Mouse (Mus musculus): ENCODE results near the gene Epb41l2. TPM values are rescaled to one million over a fixed set of nuclear protein-coding genes. Genes with fewer than 3 reads are reported as not detected.

Epb41l2 gene
- polyA plus RNA-seq, 2 experiments: 6.8 to 11.7 TPM

DNA sequence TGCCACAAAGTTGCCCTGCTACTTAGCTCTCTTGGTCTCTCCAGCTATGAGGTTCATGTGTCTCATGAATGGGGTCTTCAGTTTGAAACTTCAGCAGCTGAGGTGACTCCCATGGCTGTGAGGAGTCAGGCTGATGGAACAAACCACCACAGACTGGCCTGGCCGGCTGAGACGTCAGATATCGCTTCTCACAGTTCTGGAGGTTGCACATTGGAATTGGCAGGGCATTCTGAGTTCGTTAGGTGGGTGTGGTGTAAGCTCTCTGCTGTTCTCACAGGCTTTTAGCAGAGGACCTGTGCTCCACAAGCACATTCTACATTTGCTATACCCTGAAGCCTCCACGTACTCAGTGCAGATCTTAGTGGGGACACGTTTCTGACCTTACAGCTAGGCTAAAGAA is 71.3 kb downstream of the Epb41l2 start:
- DNase-seq (ENCODE audit: low read depth in 3 of 3, low spot score in 3 of 3) (no peak), ATAC-seq (ENCODE audit: insufficient read depth) (peak; percentile 60; the same call in 1 of the 2 replicates)
- 30% methylated on average over 6 of the region's 6 CpGs for WGBS (ENCODE audit: insufficient replicate concordance)
- TF ChIP-seq EP300 (IDR thresholded peaks at IDR 0.05; ENCODE audit: low read depth) (no peak), CTCF (IDR thresholded peaks at IDR 0.05; ENCODE audit: low read depth) (no peak)
- Histone ChIP-seq H3K9me3 (ENCODE audit: control insufficient read depth, low read length) (no peaks in the 10 kb centered on the region), H3K27me3 (ENCODE audit: control insufficient read depth, insufficient read depth, low read length) (no peaks in the 10 kb centered on the region), H3K36me3 (replicated peaks; ENCODE audit: control insufficient read depth, insufficient read depth, low read depth) (no peaks in the 10 kb centered on the region), H3K4me2 (ENCODE audit: low read depth) (no peak overlapping the region), H3K27ac (no peak overlapping the region), H3K9ac (replicated peaks) (no peak overlapping the region), H3K4me3 (ENCODE audit: insufficient read depth in 1 of 2, low read depth in 2 of 2, low read length in 2 of 2) (no peak overlapping the region), H3K4me1 (replicated peaks; ENCODE audit: control insufficient read depth in 2 of 2, insufficient read depth in 2 of 2, low read length in 1 of 2) (peaks cover 0 to 25% of the 10 kb centered on the region in 2 experiments; a peak in 2 of 4 replicates)

- no peak overlapping the region for H3K27ac ChIP-seq
- 53% methylated on average over 10 of the region's 10 CpGs for WGBS (ENCODE audit: insufficient replicate concordance)
- no peak overlapping the region for H3K4me3 ChIP-seq (ENCODE audit: insufficient read depth in 1 of 2, low read depth in 2 of 2, low read length in 2 of 2)
- H3K4me2 ChIP-seq (ENCODE audit: low read depth): no peak overlapping the region
- H3K27me3 ChIP-seq (ENCODE audit: control insufficient read depth, insufficient read depth, low read length): no peaks in the 10 kb centered on the region
- H3K36me3 ChIP-seq (replicated peaks; ENCODE audit: control insufficient read depth, insufficient read depth, low read depth): no peaks in the 10 kb centered on the region
- TF ChIP-seq CTCF (IDR thresholded peaks at IDR 0.05; ENCODE audit: low read depth) (no peak), EP300 (IDR thresholded peaks at IDR 0.05; ENCODE audit: low read depth) (no peak)
- no peak for DNase-seq (ENCODE audit: low read depth in 3 of 3, low spot score in 3 of 3)
- no peaks in the 10 kb centered on the region for H3K9me3 ChIP-seq (ENCODE audit: control insufficient read depth, low read length)
- ATAC-seq (ENCODE audit: insufficient read depth): no peak
- H3K4me1 ChIP-seq (replicated peaks; ENCODE audit: control insufficient read depth in 2 of 2, insufficient read depth in 2 of 2, low read length in 1 of 2): peaks cover 0 to 17% of the 10 kb centered on the region in 2 experiments; a peak in 2 of 4 replicates
- no peak overlapping the region for H3K9ac ChIP-seq (replicated peaks)
Measured at GRCm38 (mm10) chr10:25432351-25432750, 72.8 kb downstream of the Epb41l2 start.

GRCm38 (mm10) chr10:25432938-25433337 is 73.3 kb downstream of the Epb41l2 start:
- H3K4me3 ChIP-seq (ENCODE audit: insufficient read depth in 1 of 2, low read depth in 2 of 2, low read length in 2 of 2): no peak overlapping the region

GRCm38 (mm10) chr10:25433524-25433923 is 73.9 kb downstream of the Epb41l2 start:
- no peak for TF ChIP-seq EP300 (IDR thresholded peaks at IDR 0.05; ENCODE audit: low read depth)
- no peak for TF ChIP-seq CTCF (IDR thresholded peaks at IDR 0.05; ENCODE audit: low read depth)
- DNase-seq (ENCODE audit: low read depth in 3 of 3, low spot score in 3 of 3): no peak
- ATAC-seq (ENCODE audit: insufficient read depth): no peak
- H3K4me3 ChIP-seq (ENCODE audit: insufficient read depth in 1 of 2, low read depth in 2 of 2, low read length in 2 of 2): no peak overlapping the region
- H3K36me3 ChIP-seq (replicated peaks; ENCODE audit: control insufficient read depth, insufficient read depth, low read depth): no peaks in the 10 kb centered on the region
- WGBS (ENCODE audit: insufficient replicate concordance): 43% methylated on average over 3 of the region's 3 CpGs
- no peak overlapping the region for H3K4me2 ChIP-seq (ENCODE audit: low read depth)
- H3K9me3 ChIP-seq (ENCODE audit: control insufficient read depth, low read length): no peaks in the 10 kb centered on the region
- no peak overlapping the region for H3K27ac ChIP-seq
- H3K9ac ChIP-seq (replicated peaks): no peak overlapping the region
- H3K4me1 ChIP-seq (replicated peaks; ENCODE audit: control insufficient read depth in 2 of 2, insufficient read depth in 2 of 2, low read length in 1 of 2): peaks cover 0 to 13% of the 10 kb centered on the region in 2 experiments; a peak in 2 of 4 replicates
- H3K27me3 ChIP-seq (ENCODE audit: control insufficient read depth, insufficient read depth, low read length): no peaks in the 10 kb centered on the region

More at GRCm38 (mm10) chr10:25432938-25433337, 73.3 kb downstream of the Epb41l2 start:
- TF ChIP-seq EP300 (IDR thresholded peaks at IDR 0.05; ENCODE audit: low read depth) (no peak), CTCF (IDR thresholded peaks at IDR 0.05; ENCODE audit: low read depth) (no peak)
- no peaks in the 10 kb centered on the region for H3K9me3 ChIP-seq (ENCODE audit: control insufficient read depth, low read length)
- H3K27me3 ChIP-seq (ENCODE audit: control insufficient read depth, insufficient read depth, low read length): no peaks in the 10 kb centered on the region
- no peak for ATAC-seq (ENCODE audit: insufficient read depth)
- H3K4me2 ChIP-seq (ENCODE audit: low read depth): no peak overlapping the region
- no peak for DNase-seq (ENCODE audit: low read depth in 3 of 3, low spot score in 3 of 3)
- no peak overlapping the region for H3K27ac ChIP-seq
- H3K36me3 ChIP-seq (replicated peaks; ENCODE audit: control insufficient read depth, insufficient read depth, low read depth): no peaks in the 10 kb centered on the region
- H3K9ac ChIP-seq (replicated peaks): no peak overlapping the region
- H3K4me1 ChIP-seq (replicated peaks; ENCODE audit: control insufficient read depth in 2 of 2, insufficient read depth in 2 of 2, low read length in 1 of 2): peaks cover 0 to 13% of the 10 kb centered on the region in 2 experiments; a peak in 2 of 4 replicates
- 60% methylated on average over 5 of the region's 5 CpGs for WGBS (ENCODE audit: insufficient replicate concordance)

DNA sequence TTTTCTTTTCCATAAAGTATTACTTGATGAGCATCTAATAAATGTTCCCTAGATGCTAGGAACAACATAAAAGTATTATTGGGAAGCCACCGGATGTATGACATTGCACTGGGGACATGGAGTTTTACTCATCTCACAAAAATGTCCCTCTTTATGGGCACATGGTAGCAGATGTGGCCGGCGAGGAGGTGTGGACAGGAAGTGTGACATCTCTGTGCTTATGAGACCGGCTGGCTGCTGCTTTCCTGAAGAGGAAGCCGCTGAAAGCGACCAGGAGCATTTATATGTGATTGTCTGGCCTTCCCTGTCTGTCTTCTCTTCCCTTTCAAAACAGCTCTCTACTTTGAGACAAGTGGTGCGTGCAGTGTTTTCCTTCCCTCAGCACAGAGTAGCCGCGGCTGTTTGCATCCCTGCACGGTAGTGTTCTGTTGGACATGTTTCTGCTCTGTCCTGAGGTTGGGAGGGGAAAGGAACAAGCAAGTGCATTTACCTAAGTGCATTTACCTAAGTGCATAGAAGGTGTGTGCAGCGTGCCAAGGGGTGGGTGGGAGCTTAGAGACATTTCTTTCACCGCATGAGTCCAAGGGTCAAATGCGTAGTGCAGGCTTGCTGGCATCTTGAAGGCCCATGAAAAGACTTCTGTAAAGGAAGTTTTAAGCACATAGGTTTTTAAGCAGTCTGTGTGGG is 74.9 kb downstream of the Epb41l2 start:
- ATAC-seq (ENCODE audit: insufficient read depth) (no peak), DNase-seq (ENCODE audit: low read depth in 3 of 3, low spot score in 3 of 3) (no peak)
- Histone ChIP-seq H3K4me1 (replicated peaks; ENCODE audit: control insufficient read depth in 2 of 2, insufficient read depth in 2 of 2, low read length in 1 of 2) (peaks cover 0 to 13% of the 10 kb centered on the region in 2 experiments; a peak in 2 of 4 replicates), H3K9me3 (ENCODE audit: control insufficient read depth, low read length) (no peaks in the 10 kb centered on the region), H3K4me2 (ENCODE audit: low read depth) (no peak overlapping the region), H3K4me3 (ENCODE audit: insufficient read depth in 1 of 2, low read depth in 2 of 2, low read length in 2 of 2) (no peak overlapping the region), H3K27ac (no peak overlapping the region), H3K36me3 (replicated peaks; ENCODE audit: control insufficient read depth, insufficient read depth, low read depth) (no peaks in the 10 kb centered on the region), H3K9ac (replicated peaks) (no peak overlapping the region), H3K27me3 (ENCODE audit: control insufficient read depth, insufficient read depth, low read length) (no peaks in the 10 kb centered on the region)
- 27% methylated on average over 13 of the region's 13 CpGs for whole genome bisulfite sequencing (ENCODE audit: insufficient replicate concordance)
- no peak for TF ChIP-seq CTCF (IDR thresholded peaks at IDR 0.05; ENCODE audit: low read depth)
- no peak for TF ChIP-seq EP300 (IDR thresholded peaks at IDR 0.05; ENCODE audit: low read depth)
